Mouse (Mus musculus): ENCODE results near the gene Igf2bp3. TPM values are rescaled to one million over a fixed set of nuclear protein-coding genes. Genes with fewer than 3 reads are reported as not detected.
A peak's percentile ranks its signal among the peaks of the same experiment; 100 is the strongest.

Gene Igf2bp3
- polyA plus RNA-seq, 1 experiment from 2014 or later: 122 TPM

- no peaks in the 10 kb centered on the region for H3K9me3 ChIP-seq
- H3K27ac ChIP-seq: no peak overlapping the region
- H3K4me1 ChIP-seq (replicated peaks): peaks cover 35% of the 10 kb centered on the region
- no peak overlapping the region for H3K9ac ChIP-seq (replicated peaks)
- H3K4me3 ChIP-seq (replicated peaks): no peak overlapping the region
- WGBS: 83% methylated on average over 7 of the region's 7 CpGs
- H3K27me3 ChIP-seq: no peaks in the 10 kb centered on the region
- no peak for ATAC-seq (ENCODE audit: insufficient number of reproducible peaks, insufficient read depth, low FRiP score, low TSS enrichment, low read depth)
- H3K36me3 ChIP-seq: no peaks in the 10 kb centered on the region
- H3K4me2 ChIP-seq: no peak overlapping the region
These were observed 41.5 kb downstream of the Igf2bp3 start for GRCm38 (mm10) chr6:49173265-49173664.

GRCm38 (mm10) chr6:49171216-49171615, 43.5 kb downstream of the Igf2bp3 start:
- Histone ChIP-seq H3K9me3 (no peaks in the 10 kb centered on the region), H3K27me3 (no peaks in the 10 kb centered on the region), H3K9ac (replicated peaks) (no peak overlapping the region), H3K4me3 (replicated peaks) (no peak overlapping the region), H3K4me2 (no peak overlapping the region), H3K36me3 (peaks cover 5% of the 10 kb centered on the region; the same call in 1 of the 2 replicates), H3K4me1 (replicated peaks) (peaks cover 40% of the 10 kb centered on the region), H3K27ac (no peak overlapping the region)
- WGBS: 91% methylated on average over 5 of the region's 5 CpGs
- ATAC-seq (ENCODE audit: insufficient number of reproducible peaks, insufficient read depth, low FRiP score, low TSS enrichment, low read depth): no peak

DNA sequence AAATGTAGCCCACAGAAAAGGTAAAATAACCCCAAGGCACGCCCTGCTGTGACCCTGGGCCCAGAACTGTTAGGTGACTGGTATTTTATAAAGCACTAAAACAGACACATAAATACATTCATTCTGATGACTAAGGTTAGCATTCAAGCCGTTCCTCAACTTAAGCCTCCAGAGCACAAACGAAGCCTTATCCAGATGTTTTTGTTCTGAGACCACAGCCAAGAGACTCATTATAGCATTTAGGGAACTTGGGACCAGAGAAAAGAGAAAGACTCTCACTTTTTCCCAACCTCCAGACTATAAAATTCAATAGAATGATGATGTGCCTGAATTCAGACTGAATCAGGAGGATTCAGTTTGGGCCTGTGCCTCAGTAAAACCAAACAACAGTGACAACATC, 46.1 kb downstream of the Igf2bp3 start:
- Histone ChIP-seq H3K4me1 (replicated peaks) (peaks cover 30% of the 10 kb centered on the region), H3K9me3 (no peaks in the 10 kb centered on the region), H3K4me3 (replicated peaks) (no peak overlapping the region), H3K4me2 (no peak overlapping the region), H3K9ac (replicated peaks) (no peak overlapping the region), H3K27me3 (no peaks in the 10 kb centered on the region), H3K27ac (peak overlapping the region; percentile 20; the same call in 1 of the 2 replicates), H3K36me3 (peaks cover 17% of the 10 kb centered on the region; the same call in 1 of the 2 replicates)
- 34% methylated on average over 3 of the region's 3 CpGs for WGBS
- no peak for ATAC-seq (ENCODE audit: insufficient number of reproducible peaks, insufficient read depth, low FRiP score, low TSS enrichment, low read depth)

GRCm38 (mm10) chr6:49167406-49167805, 47.4 kb downstream of the Igf2bp3 start:
- Histone ChIP-seq H3K9me3 (no peaks in the 10 kb centered on the region), H3K36me3 (peaks cover 20% of the 10 kb centered on the region; the same call in 1 of the 2 replicates), H3K4me3 (replicated peaks) (no peak overlapping the region), H3K27ac (no peak overlapping the region), H3K4me2 (no peak overlapping the region), H3K9ac (replicated peaks) (no peak overlapping the region), H3K27me3 (no peaks in the 10 kb centered on the region), H3K4me1 (replicated peaks) (peaks cover 30% of the 10 kb centered on the region)
- ATAC-seq (ENCODE audit: insufficient number of reproducible peaks, insufficient read depth, low FRiP score, low TSS enrichment, low read depth): no peak
- WGBS: 82% methylated on average over 4 of the region's 4 CpGs

DNA sequence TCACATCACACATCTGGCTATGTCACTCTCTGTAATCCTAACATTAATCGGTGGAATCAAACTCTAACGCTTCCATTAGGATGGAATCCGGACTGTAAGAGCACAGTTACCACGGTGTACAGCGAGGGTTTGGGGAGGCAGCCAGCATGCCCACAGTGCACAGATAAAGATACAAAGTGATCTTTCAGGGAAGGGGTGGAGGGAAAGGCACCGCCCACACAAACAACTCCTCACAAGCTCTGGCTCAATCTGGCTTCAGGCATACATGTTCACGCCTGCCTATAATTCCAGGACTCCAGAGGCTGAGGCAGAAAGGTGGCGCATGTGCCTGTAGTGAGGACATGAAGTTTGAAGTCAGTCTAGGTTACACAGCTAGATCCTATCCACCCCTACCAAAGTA, 48.4 kb downstream of the Igf2bp3 start:
- Histone ChIP-seq H3K9ac (replicated peaks) (no peak overlapping the region), H3K36me3 (peaks cover 20% of the 10 kb centered on the region; the same call in 1 of the 2 replicates), H3K4me3 (replicated peaks) (no peak overlapping the region), H3K4me1 (replicated peaks) (peaks cover 29% of the 10 kb centered on the region), H3K27ac (no peak overlapping the region), H3K27me3 (no peaks in the 10 kb centered on the region), H3K4me2 (no peak overlapping the region), H3K9me3 (no peaks in the 10 kb centered on the region)
- no peak for ATAC-seq (ENCODE audit: insufficient number of reproducible peaks, insufficient read depth, low FRiP score, low TSS enrichment, low read depth)
- 91% methylated on average over 8 of the region's 8 CpGs for WGBS

DNA sequence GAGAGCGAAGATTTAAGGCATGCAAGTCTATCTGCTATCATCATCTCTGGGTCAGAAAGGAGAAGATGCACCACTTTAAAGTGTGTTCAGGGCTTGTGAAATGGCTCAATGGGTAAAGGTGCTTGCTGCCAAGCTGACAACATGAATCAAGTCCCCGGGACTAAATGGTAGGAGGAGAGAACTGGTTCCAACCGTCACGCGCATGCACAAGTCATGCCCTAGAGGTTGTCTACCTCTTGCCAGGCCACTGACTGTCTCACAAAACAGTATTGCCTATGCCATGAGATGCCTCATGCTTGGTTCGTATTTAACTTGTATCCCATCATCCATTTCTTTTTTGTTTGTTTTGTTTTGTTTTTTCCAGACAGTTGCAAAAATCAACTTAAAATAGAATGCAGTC, 48.9 kb downstream of the Igf2bp3 start:
- peaks cover 26% of the 10 kb centered on the region for H3K4me1 ChIP-seq (replicated peaks)
- no peaks in the 10 kb centered on the region for H3K9me3 ChIP-seq
- ATAC-seq (ENCODE audit: insufficient number of reproducible peaks, insufficient read depth, low FRiP score, low TSS enrichment, low read depth): no peak
- no peak overlapping the region for H3K9ac ChIP-seq (replicated peaks)
- H3K4me2 ChIP-seq: no peak overlapping the region
- peaks cover 20% of the 10 kb centered on the region; the same call in 1 of the 2 replicates for H3K36me3 ChIP-seq
- H3K27ac ChIP-seq: no peak overlapping the region
- 94% methylated on average over 6 of the region's 6 CpGs for WGBS
- H3K4me3 ChIP-seq (replicated peaks): no peak overlapping the region
- no peaks in the 10 kb centered on the region for H3K27me3 ChIP-seq

GRCm38 (mm10) chr6:49165101-49165500, 49.7 kb downstream of the Igf2bp3 start:
- ATAC-seq (ENCODE audit: insufficient number of reproducible peaks, insufficient read depth, low FRiP score, low TSS enrichment, low read depth): no peak
- Histone ChIP-seq H3K4me1 (replicated peaks) (peaks cover 26% of the 10 kb centered on the region), H3K36me3 (peaks cover 20% of the 10 kb centered on the region; the same call in 1 of the 2 replicates), H3K27me3 (no peaks in the 10 kb centered on the region), H3K4me2 (no peak overlapping the region), H3K9me3 (no peaks in the 10 kb centered on the region), H3K4me3 (replicated peaks) (no peak overlapping the region), H3K9ac (replicated peaks) (no peak overlapping the region), H3K27ac (no peak overlapping the region)
- WGBS: 52% methylated on average over 6 of the region's 6 CpGs

- H3K9me3 ChIP-seq: no peaks in the 10 kb centered on the region
- peaks cover 20% of the 10 kb centered on the region; the same call in 1 of the 2 replicates for H3K36me3 ChIP-seq
- H3K9ac ChIP-seq (replicated peaks): no peak overlapping the region
- WGBS: 84% methylated on average over 11 of the region's 11 CpGs
- H3K4me2 ChIP-seq: no peak overlapping the region
- no peak overlapping the region for H3K4me3 ChIP-seq (replicated peaks)
- H3K27me3 ChIP-seq: no peaks in the 10 kb centered on the region
- ATAC-seq (ENCODE audit: insufficient number of reproducible peaks, insufficient read depth, low FRiP score, low TSS enrichment, low read depth): no peak
- peaks cover 26% of the 10 kb centered on the region for H3K4me1 ChIP-seq (replicated peaks)
- no peak overlapping the region for H3K27ac ChIP-seq
These were observed 50.1 kb downstream of the Igf2bp3 start for GRCm38 (mm10) chr6:49164701-49165100.

GRCm38 (mm10) chr6:49159971-49160370, 54.8 kb downstream of the Igf2bp3 start:
- Histone ChIP-seq H3K4me3 (replicated peaks) (no peak overlapping the region), H3K4me2 (no peak overlapping the region), H3K9me3 (no peaks in the 10 kb centered on the region), H3K27me3 (no peaks in the 10 kb centered on the region), H3K4me1 (replicated peaks) (peaks cover 11% of the 10 kb centered on the region; the same call in 1 of the 2 replicates), H3K27ac (no peak overlapping the region), H3K36me3 (peaks cover 17% of the 10 kb centered on the region; the same call in 1 of the 2 replicates), H3K9ac (replicated peaks) (no peak overlapping the region)
- 88% methylated on average over 2 of the region's 2 CpGs for WGBS
- ATAC-seq (ENCODE audit: insufficient number of reproducible peaks, insufficient read depth, low FRiP score, low TSS enrichment, low read depth): no peak

GRCm38 (mm10) chr6:49156826-49157175, 58.0 kb downstream of the Igf2bp3 start:
- 90% methylated on average over 3 of the region's 3 CpGs for WGBS
- ATAC-seq (ENCODE audit: insufficient number of reproducible peaks, insufficient read depth, low FRiP score, low TSS enrichment, low read depth): no peak
- H3K4me3 ChIP-seq (replicated peaks): no peak overlapping the region
- H3K9ac ChIP-seq (replicated peaks): no peak overlapping the region
- no peaks in the 10 kb centered on the region for H3K27me3 ChIP-seq
- no peaks in the 10 kb centered on the region for H3K9me3 ChIP-seq
- no peak overlapping the region for H3K4me2 ChIP-seq
- no peak overlapping the region for H3K27ac ChIP-seq
- H3K4me1 ChIP-seq (replicated peaks): 0 out of 2 replicates have a peak, but pooled peaks cover 7% of the 10 kb centered on the region
- 0 out of 2 replicates have a peak, but pooled peaks cover 6% of the 10 kb centered on the region for H3K36me3 ChIP-seq

DNA sequence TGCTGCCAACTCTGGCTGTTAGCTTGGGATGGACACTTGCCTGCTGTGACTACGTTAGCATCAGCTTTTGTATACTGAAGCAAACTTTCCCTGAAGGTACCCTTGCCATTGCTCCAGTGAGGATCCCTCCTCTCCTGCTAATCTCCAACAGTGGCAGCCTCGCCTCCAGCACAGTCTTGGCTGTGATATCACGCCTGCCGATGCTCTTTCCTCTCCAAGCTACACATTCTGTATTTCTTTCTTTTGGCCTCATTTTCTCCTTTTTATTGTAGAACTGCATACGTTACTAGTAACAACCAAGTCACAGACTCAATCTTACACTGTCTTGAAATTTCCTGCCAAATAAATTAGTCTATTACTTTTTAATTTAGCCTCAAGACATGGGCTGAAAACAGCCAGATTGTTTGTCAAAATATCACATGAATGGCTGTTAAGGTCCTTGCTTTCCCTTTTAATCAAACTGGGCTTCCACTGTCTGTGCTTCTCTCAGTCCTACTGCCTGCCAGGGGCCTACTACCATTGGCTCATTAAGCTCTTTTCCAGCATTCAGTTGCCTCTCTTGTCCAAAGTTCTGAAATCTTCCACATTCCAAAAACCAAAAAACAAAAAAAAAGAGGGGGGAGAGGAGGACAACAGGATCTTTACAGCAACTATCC, 58.5 kb downstream of the Igf2bp3 start:
- Histone ChIP-seq H3K4me1 (replicated peaks) (0 out of 2 replicates have a peak, but pooled peaks cover 10% of the 10 kb centered on the region), H3K27me3 (no peaks in the 10 kb centered on the region), H3K4me3 (replicated peaks) (no peak overlapping the region), H3K36me3 (0 out of 2 replicates have a peak, but pooled peaks cover 6% of the 10 kb centered on the region), H3K9ac (replicated peaks) (no peak overlapping the region), H3K4me2 (no peak overlapping the region), H3K9me3 (no peaks in the 10 kb centered on the region), H3K27ac (no peak overlapping the region)
- 91% methylated on average over 5 of the region's 5 CpGs for WGBS
- no peak for ATAC-seq (ENCODE audit: insufficient number of reproducible peaks, insufficient read depth, low FRiP score, low TSS enrichment, low read depth)

- no peak for ATAC-seq (ENCODE audit: insufficient number of reproducible peaks, insufficient read depth, low FRiP score, low TSS enrichment, low read depth)
- no peak overlapping the region for H3K4me3 ChIP-seq (replicated peaks)
- H3K36me3 ChIP-seq: 0 out of 2 replicates have a peak, but pooled peaks cover 6% of the 10 kb centered on the region
- H3K4me1 ChIP-seq (replicated peaks): peaks cover 7% of the 10 kb centered on the region; the same call in 1 of the 2 replicates
- no peak overlapping the region for H3K9ac ChIP-seq (replicated peaks)
- H3K4me2 ChIP-seq: no peak overlapping the region
- WGBS: 63% methylated on average over 4 of the region's 4 CpGs
- H3K27me3 ChIP-seq: no peaks in the 10 kb centered on the region
- H3K9me3 ChIP-seq: no peaks in the 10 kb centered on the region
- H3K27ac ChIP-seq: no peak overlapping the region
These were observed 63.3 kb downstream of the Igf2bp3 start for GRCm38 (mm10) chr6:49151465-49151864.

All from limb, embryonic 12.5 days (tissue).